Mouse (Mus musculus): ENCODE measurements around the gene Prrt4. TPM values are rescaled to one million over a fixed set of nuclear protein-coding genes. Genes with fewer than 3 reads are reported as not detected.

Prrt4 gene
- polyA plus RNA-seq, 1 experiment: 0.20 TPM

GRCm38 (mm10) chr6:29126878-29127426 lies 52.4 kb downstream of the Prrt4 start:
- TF ChIP-seq POLR2A (IDR thresholded peaks at IDR 0.05; ENCODE audit: low read depth, low read length) (no peak), CTCF (conservative IDR thresholded peaks at IDR 0.05; ENCODE audit: insufficient read depth, insufficient read length, low read depth, low read length) (no peak)
- Histone ChIP-seq H3K27me3 (replicated peaks; ENCODE audit: control insufficient read depth, insufficient read depth, low read length) (no peaks in the 10 kb centered on the region), H3K27ac (ENCODE audit: insufficient read depth, low read depth, low read length) (no peak overlapping the region), H3K4me1 (ENCODE audit: control insufficient read depth, insufficient read depth, low read length) (no peaks in the 10 kb centered on the region), H3K36me3 (ENCODE audit: control insufficient read depth, insufficient read depth, low read length) (peaks cover 8% of the 10 kb centered on the region), H3K4me3 (ENCODE audit: insufficient read depth, low read depth, low read length) (no peak overlapping the region)
- 74% methylated on average over 7 of the region's 7 CpGs for WGBS
- DNase-seq: no peak

- no peak overlapping the region for H3K27ac ChIP-seq (ENCODE audit: insufficient read depth, low read depth, low read length)
- no peak for TF ChIP-seq CTCF (conservative IDR thresholded peaks at IDR 0.05; ENCODE audit: insufficient read depth, insufficient read length, low read depth, low read length)
- TF ChIP-seq POLR2A (IDR thresholded peaks at IDR 0.05; ENCODE audit: low read depth, low read length): no peak
- 92% methylated on average over 13 of the region's 13 CpGs for WGBS
- no peaks in the 10 kb centered on the region for H3K27me3 ChIP-seq (replicated peaks; ENCODE audit: control insufficient read depth, insufficient read depth, low read length)
- no peak overlapping the region for H3K4me3 ChIP-seq (ENCODE audit: insufficient read depth, low read depth, low read length)
- H3K36me3 ChIP-seq (ENCODE audit: control insufficient read depth, insufficient read depth, low read length): no peaks in the 10 kb centered on the region
- peaks cover 3% of the 10 kb centered on the region; the same call in 1 of the 2 replicates for H3K4me1 ChIP-seq (ENCODE audit: control insufficient read depth, insufficient read depth, low read length)
- no peak for DNase-seq
Measured at GRCm38 (mm10) chr6:29119990-29120389, 59.4 kb downstream of the Prrt4 start.

Other genes with a start within 250 kb of the Prrt4 start
- 1.4 and 2.6 TPM in 2 replicates for gene Lep, start 119.4 kb downstream of the Prrt4 start, polyA plus RNA-seq (2012; rRNA removed)
- gene Rbm28, start 14.6 kb downstream of the Prrt4 start, polyA plus RNA-seq (2012; rRNA removed): 4.9 and 6.1 TPM in 2 replicates
- gene Impdh1, start 36.8 kb upstream of the Prrt4 start, polyA plus RNA-seq (2012; rRNA removed): 16.8 and 17.7 TPM in 2 replicates
- gene Hilpda, start 92.9 kb upstream of the Prrt4 start, polyA plus RNA-seq (2012; rRNA removed): 6.5 and 7.4 TPM in 2 replicates
- 0.39 and 0.45 TPM in 2 replicates for gene Fam71f2, start 100.0 kb upstream of the Prrt4 start, polyA plus RNA-seq (2012; rRNA removed)
- gene Fam71f1, start 139.6 kb upstream of the Prrt4 start, polyA plus RNA-seq (2012; rRNA removed): 0.11 TPM in 1 of 2 replicates, not detected in the other
- gene Calu, start 168.5 kb upstream of the Prrt4 start, polyA plus RNA-seq (2012; rRNA removed): 42.1 and 46.3 TPM in 2 replicates
- not detected in 2 replicates for gene Opn1sw, start 208.9 kb upstream of the Prrt4 start, polyA plus RNA-seq (2012; rRNA removed)
- gene Ccdc136, start 216.7 kb upstream of the Prrt4 start, polyA plus RNA-seq (2012; rRNA removed): 4.0 and 5.6 TPM in 2 replicates